Mouse (Mus musculus): ENCODE data around the gene Hacd3. TPM values are rescaled to one million over a fixed set of nuclear protein-coding genes. Genes with fewer than 3 reads are reported as not detected.

Gene Hacd3
- total and polyA plus RNA-seq, 3 experiments: 30.4 to 68.7 (median 41.5) TPM

DNA sequence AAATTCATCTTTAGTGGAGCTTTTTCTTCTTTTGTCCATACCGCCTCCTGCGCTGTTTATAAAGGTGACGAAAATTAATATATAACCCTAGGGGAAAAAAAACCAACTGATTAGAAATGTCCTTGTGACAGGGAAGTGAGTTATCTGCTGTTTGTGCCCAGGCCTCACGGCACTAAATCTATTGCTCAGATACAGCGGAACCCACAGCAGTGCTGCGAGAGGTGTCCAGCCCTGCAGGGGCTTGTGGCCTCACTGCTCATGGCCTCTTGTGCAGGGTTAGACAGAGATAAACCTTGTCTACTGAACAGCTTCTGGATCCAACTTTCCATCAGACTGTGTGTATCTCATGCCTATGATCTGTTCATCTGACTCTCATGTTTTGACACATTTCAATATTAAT, 33.0 kb downstream of the Hacd3 start:
- dilution Hi-C loops (cut with MboI; ENCODE audit: extremely low pct_ligation_motif_present, extremely low pct_unique_long_range_greater_than_20kb, low sequenced_read_pairs) (no loop called here), in situ Hi-C loops (cut with MboI; ENCODE audit: low pct_ligation_motif_present, low pct_unique_long_range_greater_than_20kb, low sequenced_read_pairs) (no loop called here)
- H3K4me2 ChIP-seq (ENCODE audit: insufficient read depth, low read depth, poor library complexity, severe bottlenecking): no peak overlapping the region
- H3K27me3 ChIP-seq (replicated peaks): no peaks in the 10 kb centered on the region
- no peaks in the 10 kb centered on the region for H3K4me1 ChIP-seq (ENCODE audit: control insufficient read depth in 1 of 2, insufficient read depth in 2 of 2)
- no peak for TF ChIP-seq BHLHE40 (IDR thresholded peaks at IDR 0.05; ENCODE audit: low read depth, low read length)
- H3K9me3 ChIP-seq (replicated peaks; ENCODE audit: low read length): no peaks in the 10 kb centered on the region
- no peak overlapping the region; the same call in 1 of the 2 replicates for H3K27ac ChIP-seq (ENCODE audit: insufficient read depth, low read depth)
- DNase-seq (ENCODE audit: extremely low read depth): no peak
- H3K79me2 ChIP-seq (replicated peaks; ENCODE audit: control insufficient read depth, extremely low read depth, insufficient read depth, poor library complexity, severe bottlenecking): no peaks in the 10 kb centered on the region
- peaks cover 58 to 92% of the 10 kb centered on the region in 2 experiments for H3K36me3 ChIP-seq (replicated peaks in 1 of 2; ENCODE audit: control insufficient read depth in 1 of 2, insufficient read depth in 1 of 2, low read length in 1 of 2)
- no peak overlapping the region for H3K9ac ChIP-seq (ENCODE audit: insufficient read depth, low read depth)
- no peak overlapping the region for H3K4me3 ChIP-seq (replicated peaks in 1 of 3; ENCODE audit: low read depth in 2 of 3, low read length in 2 of 3, poor library complexity in 1 of 3)

DNA sequence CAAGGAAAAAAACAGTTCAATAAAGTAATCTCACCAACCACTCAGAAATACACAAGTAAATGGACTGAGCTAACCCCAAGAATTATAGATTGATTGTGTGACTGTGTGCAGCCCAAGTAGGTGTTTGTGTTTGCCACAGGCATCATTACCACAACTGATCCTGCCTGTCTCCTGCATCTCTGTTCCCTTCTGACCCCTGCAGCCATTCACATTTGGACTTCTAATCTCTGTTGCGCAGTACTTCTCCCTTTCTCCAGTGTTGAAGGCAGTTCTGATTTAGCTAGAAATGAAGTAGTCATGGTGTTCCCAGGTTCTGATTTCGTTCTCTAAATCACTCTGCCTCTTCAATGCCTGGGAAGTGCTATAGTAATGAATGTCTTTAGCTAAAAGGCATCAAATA, 33.8 kb downstream of the Hacd3 start:
- Histone ChIP-seq H3K4me3 (replicated peaks in 1 of 3; ENCODE audit: low read depth in 2 of 3, low read length in 2 of 3, poor library complexity in 1 of 3) (no peak overlapping the region), H3K36me3 (replicated peaks in 1 of 2; ENCODE audit: control insufficient read depth in 1 of 2, insufficient read depth in 1 of 2, low read length in 1 of 2) (peaks cover 64 to 92% of the 10 kb centered on the region in 2 experiments), H3K9me3 (replicated peaks; ENCODE audit: low read length) (no peaks in the 10 kb centered on the region), H3K4me2 (ENCODE audit: insufficient read depth, low read depth, poor library complexity, severe bottlenecking) (no peak overlapping the region), H3K27me3 (replicated peaks) (no peaks in the 10 kb centered on the region), H3K4me1 (ENCODE audit: control insufficient read depth in 1 of 2, insufficient read depth in 2 of 2) (no peaks in the 10 kb centered on the region), H3K79me2 (replicated peaks; ENCODE audit: control insufficient read depth, extremely low read depth, insufficient read depth, poor library complexity, severe bottlenecking) (no peaks in the 10 kb centered on the region), H3K27ac (ENCODE audit: insufficient read depth, low read depth) (no peak overlapping the region), H3K9ac (ENCODE audit: insufficient read depth, low read depth) (no peak overlapping the region)
- DNase-seq (ENCODE audit: extremely low read depth): no peak
- no peak for TF ChIP-seq MEF2A (IDR thresholded peaks at IDR 0.05; ENCODE audit: borderline replicate concordance, low read depth, low read length)
- dilution Hi-C loops (cut with MboI; ENCODE audit: extremely low pct_ligation_motif_present, extremely low pct_unique_long_range_greater_than_20kb, low sequenced_read_pairs) (no loop called here), in situ Hi-C loops (cut with MboI; ENCODE audit: low pct_ligation_motif_present, low pct_unique_long_range_greater_than_20kb, low sequenced_read_pairs) (no loop called here)

DNA sequence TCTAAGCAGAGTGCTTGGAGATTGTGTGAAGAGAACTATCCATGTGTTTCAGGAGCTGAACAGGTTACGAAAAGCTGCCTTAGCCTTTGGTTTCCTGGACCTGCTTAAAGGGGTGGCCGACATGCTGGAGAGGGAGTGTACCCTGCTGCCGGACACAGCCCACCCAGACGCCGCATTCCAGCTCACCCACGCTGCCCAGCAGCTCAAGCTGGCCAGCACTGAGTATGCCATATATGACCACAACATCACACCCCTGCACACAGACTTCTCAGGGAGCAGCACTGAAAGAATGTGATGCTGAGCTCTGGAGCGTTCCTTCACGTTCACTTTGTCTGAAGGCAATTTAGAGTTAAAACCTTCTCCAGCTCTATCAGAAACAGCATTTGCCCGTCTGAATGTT, 35.7 kb downstream of the Hacd3 start:
- DNase-seq (ENCODE audit: extremely low read depth): no peak
- Histone ChIP-seq H3K9ac (ENCODE audit: insufficient read depth, low read depth) (no peak overlapping the region), H3K4me2 (ENCODE audit: insufficient read depth, low read depth, poor library complexity, severe bottlenecking) (no peak overlapping the region), H3K27me3 (replicated peaks) (no peaks in the 10 kb centered on the region), H3K9me3 (replicated peaks; ENCODE audit: low read length) (no peaks in the 10 kb centered on the region), H3K4me3 (replicated peaks in 1 of 3; ENCODE audit: low read depth in 2 of 3, low read length in 2 of 3, poor library complexity in 1 of 3) (no peak overlapping the region), H3K36me3 (replicated peaks in 1 of 2; ENCODE audit: control insufficient read depth in 1 of 2, insufficient read depth in 1 of 2, low read length in 1 of 2) (peaks cover 70 to 96% of the 10 kb centered on the region in 2 experiments), H3K79me2 (replicated peaks; ENCODE audit: control insufficient read depth, extremely low read depth, insufficient read depth, poor library complexity, severe bottlenecking) (no peaks in the 10 kb centered on the region), H3K4me1 (ENCODE audit: control insufficient read depth in 1 of 2, insufficient read depth in 2 of 2) (peaks cover 0 to 2% of the 10 kb centered on the region in 2 experiments; a peak in 1 of 4 replicates), H3K27ac (ENCODE audit: insufficient read depth, low read depth) (no peak overlapping the region)
- dilution Hi-C loops (cut with MboI; ENCODE audit: extremely low pct_ligation_motif_present, extremely low pct_unique_long_range_greater_than_20kb, low sequenced_read_pairs): no loop called here
- TF ChIP-seq NRF1 (IDR thresholded peaks at IDR 0.05; ENCODE audit: low read depth, low read length): no peak
- in situ Hi-C loops (cut with MboI; ENCODE audit: low pct_ligation_motif_present, low pct_unique_long_range_greater_than_20kb, low sequenced_read_pairs): no loop called here

DNA sequence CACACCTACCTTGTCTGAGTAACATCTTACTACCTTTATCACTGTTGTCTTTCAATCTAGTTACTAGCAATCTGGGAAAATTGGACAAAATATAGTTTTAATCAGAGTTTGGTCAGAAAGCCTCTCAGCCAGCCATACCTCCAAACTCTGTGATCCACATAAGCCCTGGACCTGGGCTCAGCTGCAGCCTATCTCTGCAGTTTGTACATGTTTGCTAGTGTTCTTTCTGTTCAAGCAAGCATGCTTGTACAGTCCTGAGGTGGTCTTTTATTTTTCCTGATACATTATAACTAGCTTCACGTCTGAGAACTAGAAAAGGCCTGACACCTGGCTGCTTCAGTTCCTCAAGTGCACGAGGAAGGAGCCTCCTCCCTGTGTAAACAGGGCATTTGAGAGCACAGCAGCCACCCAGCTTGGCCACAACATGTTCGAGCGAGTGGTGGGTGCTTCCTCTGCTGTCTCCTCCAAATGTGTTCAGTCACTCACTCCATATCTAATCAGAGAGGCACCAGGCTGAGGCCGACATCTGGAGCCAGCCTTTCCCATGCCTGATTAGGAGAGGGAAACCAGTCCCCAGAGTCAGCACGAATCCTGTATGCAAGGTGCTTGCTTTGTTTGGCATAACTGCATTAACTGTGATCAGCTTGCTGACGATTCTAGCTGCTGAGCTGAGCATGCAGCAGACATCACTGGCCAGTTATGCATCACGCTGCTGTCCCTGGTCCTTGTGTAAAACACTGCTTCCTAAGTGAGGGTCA, 36.3 kb downstream of the Hacd3 start:
- Histone ChIP-seq H3K4me1 (ENCODE audit: control insufficient read depth in 1 of 2, insufficient read depth in 2 of 2) (peaks cover 0 to 7% of the 10 kb centered on the region in 2 experiments; a peak in 2 of 4 replicates), H3K36me3 (replicated peaks in 1 of 2; ENCODE audit: control insufficient read depth in 1 of 2, insufficient read depth in 1 of 2, low read length in 1 of 2) (peaks cover 72 to 96% of the 10 kb centered on the region in 2 experiments), H3K27ac (ENCODE audit: insufficient read depth, low read depth) (no peak overlapping the region), H3K4me3 (replicated peaks in 1 of 3; ENCODE audit: low read depth in 2 of 3, low read length in 2 of 3, poor library complexity in 1 of 3) (no peak overlapping the region), H3K9ac (ENCODE audit: insufficient read depth, low read depth) (no peak overlapping the region), H3K79me2 (replicated peaks; ENCODE audit: control insufficient read depth, extremely low read depth, insufficient read depth, poor library complexity, severe bottlenecking) (no peaks in the 10 kb centered on the region), H3K9me3 (replicated peaks; ENCODE audit: low read length) (no peaks in the 10 kb centered on the region), H3K4me2 (ENCODE audit: insufficient read depth, low read depth, poor library complexity, severe bottlenecking) (no peak overlapping the region), H3K27me3 (replicated peaks) (no peaks in the 10 kb centered on the region)
- no peak for TF ChIP-seq ETS1 (conservative IDR thresholded peaks at IDR 0.05; ENCODE audit: low read depth, low read length)
- DNase-seq (ENCODE audit: extremely low read depth): no peak
- dilution Hi-C loops (cut with MboI; ENCODE audit: extremely low pct_ligation_motif_present, extremely low pct_unique_long_range_greater_than_20kb, low sequenced_read_pairs) (no loop called here), in situ Hi-C loops (cut with MboI; ENCODE audit: low pct_ligation_motif_present, low pct_unique_long_range_greater_than_20kb, low sequenced_read_pairs) (no loop called here)
